Mouse (Mus musculus): ENCODE measurements around the gene Ube2k.

GRCm38 (mm10) chr5:65521803-65522202 lies 15.2 kb upstream of the Ube2k start:
- TF ChIP-seq GATA1 (IDR thresholded peaks at IDR 0.05; ENCODE audit: borderline replicate concordance, low read length) (no peak), FLI1 (IDR thresholded peaks at IDR 0.05; ENCODE audit: low read length) (no peak)

Data from megakaryocyte, embryonic 14.5 days (primary cell).